Mouse (Mus musculus): ENCODE measurements around the gene Pibf1.

GRCm38 (mm10) chr14:99233056-99233455 is 133.8 kb downstream of the Pibf1 start:
- TF ChIP-seq TCF12 (IDR thresholded peaks at IDR 0.05; ENCODE audit: low read depth, low read length): no peak
- no peak for TF ChIP-seq CTCF (IDR thresholded peaks at IDR 0.05 in 2 of 3, conservative IDR thresholded peaks at IDR 0.05 in 1 of 3; ENCODE audit: control insufficient read depth in 1 of 3, insufficient read depth in 1 of 3, low read depth in 2 of 3, low read length in 3 of 3, poor library complexity in 1 of 3, severe bottlenecking in 1 of 3)
- TF ChIP-seq POLR2A (IDR thresholded peaks at IDR 0.05; ENCODE audit: control insufficient read depth in 1 of 2, insufficient read depth in 1 of 2, low read depth in 1 of 2, low read length in 2 of 2, poor library complexity in 1 of 2): no peak
- no peak for TF ChIP-seq ZNF384 (IDR thresholded peaks at IDR 0.05; ENCODE audit: low read depth, low read length)
- TF ChIP-seq ZC3H11A (IDR thresholded peaks at IDR 0.05; ENCODE audit: low read depth, low read length): no peak
- TF ChIP-seq MXI1 (IDR thresholded peaks at IDR 0.05; ENCODE audit: low read depth, low read length): no peak
- TF ChIP-seq POLR2AphosphoS2 (IDR thresholded peaks at IDR 0.05; ENCODE audit: low read length): no peak
- TF ChIP-seq TAL1 (IDR thresholded peaks at IDR 0.05; ENCODE audit: low read length): no peak
- TF ChIP-seq USF1 (IDR thresholded peaks at IDR 0.05; ENCODE audit: low read depth, low read length): no peak
